ENCODE assay signal across 10 mouse cellular contexts in genomic region chr15:34016397-34017156, GRCm38 (mm10).
A peak's percentile ranks its signal among the peaks of the same experiment; 100 is the strongest.
DNase-seq lines count a peak whose midpoint lies in the region; ATAC-seq and TF ChIP-seq lines count a peak whose summit lies in the region.
"Had no signal": no experiment of that assay in that cellular context is flagged by ENCODE, and none has a peak within 500 bp of the region (broad histone marks: within the 10 kb centered on the region; RNA-seq: fewer than 3 reads in every experiment).

No protein-coding gene starts in this region.

- H3K27me3 ChIP-seq in liver, embryonic 14.5 days (ENCODE audit: control insufficient read depth, insufficient read depth, low read length), result no peaks in the 10 kb centered on the region
- no peaks in the 10 kb centered on the region for H3K27me3 ChIP-seq in limb, embryonic 10.5 days (ENCODE audit: low read depth, poor library complexity, severe bottlenecking)
- H3K27me3 ChIP-seq in neural tube, embryonic 12.5 days (replicated peaks), result no peaks in the 10 kb centered on the region
- no peaks in the 10 kb centered on the region for H3K27me3 ChIP-seq in thymus, adult 2 months (ENCODE audit: control insufficient read depth, insufficient read depth, low read length)
- H3K27me3 ChIP-seq: embryonic facial prominence, embryonic 15.5 days; limb, embryonic 15.5 days had no signal

- ATAC-seq in liver, embryonic 14.5 days (ENCODE audit: insufficient read depth), result no peak
- peak; percentile 81 for ATAC-seq in neural tube, embryonic 12.5 days (ENCODE audit: low FRiP score, low read depth)

- no peaks in the 10 kb centered on the region for H3K36me3 ChIP-seq in liver, embryonic 14.5 days (replicated peaks; ENCODE audit: control insufficient read depth, insufficient read depth, low read depth)
- H3K36me3 ChIP-seq in limb, embryonic 10.5 days, result no peaks in the 10 kb centered on the region
- no peaks in the 10 kb centered on the region for H3K36me3 ChIP-seq in neural tube, embryonic 12.5 days
- H3K36me3 ChIP-seq in thymus, adult 2 months (ENCODE audit: control insufficient read depth, insufficient read depth, low read length), result no peaks in the 10 kb centered on the region
- H3K36me3 ChIP-seq: embryonic facial prominence, embryonic 15.5 days; limb, embryonic 15.5 days had no signal

- intact Hi-C loops in heart, postnatal 36 days (cut with DNase I), result no loop called here

- TF ChIP-seq EP300 in liver, embryonic 14.5 days (IDR thresholded peaks at IDR 0.05; ENCODE audit: low read depth), result no peak

- no peaks in the 10 kb centered on the region for H3K4me1 ChIP-seq in liver, embryonic 14.5 days (replicated peaks; ENCODE audit: control insufficient read depth in 2 of 2, insufficient read depth in 2 of 2, low read length in 1 of 2)
- no peaks in the 10 kb centered on the region for H3K4me1 ChIP-seq in limb, embryonic 10.5 days
- H3K4me1 ChIP-seq in neural tube, embryonic 12.5 days, result no peaks in the 10 kb centered on the region
- H3K4me1 ChIP-seq in thymus, adult 2 months (replicated peaks; ENCODE audit: control insufficient read depth, insufficient read depth, low read length), result no peaks in the 10 kb centered on the region
- H3K4me1 ChIP-seq: embryonic facial prominence, embryonic 15.5 days; limb, embryonic 15.5 days had no signal

- no peak overlapping the region for H3K9ac ChIP-seq in liver, embryonic 14.5 days (replicated peaks)
- no peak overlapping the region for H3K9ac ChIP-seq in neural tube, embryonic 12.5 days
- H3K9ac ChIP-seq: embryonic facial prominence, embryonic 15.5 days; limb, embryonic 15.5 days had no signal

- no peak for DNase-seq in liver, embryonic 14.5 days (ENCODE audit: low read depth in 3 of 3, low spot score in 3 of 3)
- no peak for DNase-seq in liver
- peak; percentile 90 for DNase-seq in R1 (ENCODE audit: low read depth, low spot score)
- peak; percentile 27 to 60 for DNase-seq in cerebellum, postnatal 25 days
- peak; percentile 3 to 6 for DNase-seq in heart, postnatal 36 days
- peak; percentile 45 for DNase-seq in limb, embryonic 10.5 days (ENCODE audit: low spot score)
- DNase-seq in thymus, adult 2 months, result no peak

- TF ChIP-seq POLR2A in thymus, adult 2 months (IDR thresholded peaks at IDR 0.05; ENCODE audit: control insufficient read depth, extremely low read depth, insufficient read depth, low read length, poor library complexity), result no peak

- no peak overlapping the region for H3K4me3 ChIP-seq in liver, embryonic 14.5 days (ENCODE audit: insufficient read depth in 1 of 2, low read depth in 2 of 2, low read length in 2 of 2)
- H3K4me3 ChIP-seq in limb, embryonic 10.5 days, result no peak overlapping the region
- no peak overlapping the region for H3K4me3 ChIP-seq in neural tube, embryonic 12.5 days
- no peak overlapping the region for H3K4me3 ChIP-seq in thymus, adult 2 months (ENCODE audit: control insufficient read depth, insufficient read depth, low read length)
- H3K4me3 ChIP-seq: embryonic facial prominence, embryonic 15.5 days; limb, embryonic 15.5 days had no signal

- no peaks in the 10 kb centered on the region for H3K9me3 ChIP-seq in liver, embryonic 14.5 days (ENCODE audit: control insufficient read depth, low read length)
- H3K9me3 ChIP-seq in limb, embryonic 10.5 days (replicated peaks), result no peaks in the 10 kb centered on the region
- no peaks in the 10 kb centered on the region for H3K9me3 ChIP-seq in neural tube, embryonic 12.5 days
- H3K9me3 ChIP-seq: embryonic facial prominence, embryonic 15.5 days; limb, embryonic 15.5 days had no signal

- no peak overlapping the region for H3K4me2 ChIP-seq in liver, embryonic 14.5 days (ENCODE audit: low read depth)
- H3K4me2 ChIP-seq in neural tube, embryonic 12.5 days (replicated peaks), result no peak overlapping the region
- H3K4me2 ChIP-seq: embryonic facial prominence, embryonic 15.5 days; limb, embryonic 15.5 days had no signal

- 45% methylated on average over 13 of the region's 13 CpGs for WGBS in liver, embryonic 14.5 days (ENCODE audit: insufficient replicate concordance)
- WGBS in limb, embryonic 10.5 days, result 55% methylated on average over 13 of the region's 13 CpGs
- 48% methylated on average over 13 of the region's 13 CpGs for WGBS in neural tube, embryonic 12.5 days
- WGBS in thymus, adult 2 months, result 65% methylated on average over 13 of the region's 13 CpGs

- TF ChIP-seq CTCF in liver, embryonic 14.5 days (IDR thresholded peaks at IDR 0.05; ENCODE audit: low read depth), result peak; percentile 36; the same call in 1 of the 2 replicates
- TF ChIP-seq CTCF in thymus, adult 2 months (IDR thresholded peaks at IDR 0.05; ENCODE audit: borderline replicate concordance, control insufficient read depth, extremely low read depth, insufficient read depth, low read length, poor library complexity), result no peak

- H3K27ac ChIP-seq in liver, embryonic 14.5 days, result no peak overlapping the region
- H3K27ac ChIP-seq in limb, embryonic 10.5 days, result peak overlapping the region; percentile 11; the same call in 1 of the 2 replicates
- H3K27ac ChIP-seq in neural tube, embryonic 12.5 days, result no peak overlapping the region
- H3K27ac ChIP-seq in thymus, adult 2 months (ENCODE audit: control insufficient read depth, insufficient read depth, low read length), result no peak overlapping the region
- H3K27ac ChIP-seq: embryonic facial prominence, embryonic 15.5 days; limb, embryonic 15.5 days had no signal

Comparison
In these comparisons a context has a peak if more than half of its experiments do, and no peak if none do; other contexts are left out.
1. DNase-seq: peak in R1 (single experiment), cerebellum, postnatal 25 days (2 of 2), heart, postnatal 36 days (2 of 2) and limb, embryonic 10.5 days (single experiment); none in liver, embryonic 14.5 days (0 of 3), liver (single experiment) and thymus, adult 2 months (single experiment).